Mouse (Mus musculus): ENCODE measurements around the gene Serpina11. TPM values are rescaled to one million over a fixed set of nuclear protein-coding genes. Genes with fewer than 3 reads are reported as not detected.
"Not testable (repeated sequence)": the region's sequence is repeated elsewhere in the genome, so short reads cannot be mapped to it uniquely, and the experiment has no call there.

Serpina11 gene
- polyA plus RNA-seq, 1 experiment from 2014 or later = not detected

DNA sequence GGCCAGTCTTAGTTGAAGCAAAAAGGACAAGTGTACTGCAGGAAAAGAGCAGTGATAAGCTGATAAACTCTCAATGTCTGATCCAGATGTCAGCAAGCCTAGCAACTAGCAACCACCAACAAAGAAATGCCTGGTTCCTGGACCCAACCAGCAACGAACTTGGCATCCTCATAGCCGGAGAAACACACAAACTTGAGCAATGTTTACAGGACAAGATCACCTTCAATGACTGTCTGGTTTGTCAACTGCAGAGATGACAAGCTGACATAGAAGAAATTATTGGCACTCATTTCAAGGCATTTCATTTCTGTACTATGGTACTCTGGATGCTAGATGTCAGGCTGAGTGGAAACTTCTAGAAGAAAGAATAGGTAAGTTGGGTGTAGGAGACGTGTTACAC, 23.0 kb downstream of the Serpina11 start:
- no peaks in the 10 kb centered on the region for H3K36me3 ChIP-seq
- H3K4me3 ChIP-seq = no peak overlapping the region
- no peaks in the 10 kb centered on the region for H3K27me3 ChIP-seq
- no peak overlapping the region for H3K27ac ChIP-seq
- H3K9ac ChIP-seq = no peak overlapping the region
- WGBS = 74% methylated on average over 3 of the region's 3 CpGs
- no peak for ATAC-seq (ENCODE audit: low FRiP score)
- no peaks in the 10 kb centered on the region for H3K4me1 ChIP-seq
- peaks cover 12% of the 10 kb centered on the region; the same call in 1 of the 2 replicates for H3K9me3 ChIP-seq (replicated peaks)
- H3K4me2 ChIP-seq (replicated peaks) = no peak overlapping the region

DNA sequence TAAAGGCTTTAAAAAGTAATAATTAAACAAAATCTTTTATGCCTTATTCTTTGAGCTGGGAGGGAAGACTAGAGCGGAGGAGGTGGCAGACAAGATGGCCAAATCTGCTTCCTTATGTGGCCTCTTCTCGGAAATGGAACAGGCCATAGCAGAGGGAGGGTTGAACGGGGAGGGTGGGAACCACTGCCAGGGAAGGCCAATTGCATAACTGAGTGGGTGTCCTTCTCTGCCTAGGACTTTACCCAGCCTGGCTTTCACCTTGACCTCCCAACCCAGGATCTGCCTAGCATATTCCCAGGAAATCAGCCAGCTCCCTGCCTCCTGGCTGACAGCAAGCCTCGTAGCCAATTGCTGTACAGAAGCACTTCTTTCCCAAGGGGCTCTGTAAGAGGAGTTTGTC, 26.5 kb downstream of the Serpina11 start:
- Histone ChIP-seq H3K4me3 (no peak overlapping the region), H3K4me2 (replicated peaks) (no peak overlapping the region), H3K36me3 (no peaks in the 10 kb centered on the region), H3K9me3 (replicated peaks) (no peaks in the 10 kb centered on the region), H3K9ac (no peak overlapping the region), H3K27me3 (no peaks in the 10 kb centered on the region), H3K27ac (no peak overlapping the region), H3K4me1 (no peaks in the 10 kb centered on the region)
- WGBS = 79% methylated on average over 4 of the region's 4 CpGs
- ATAC-seq (ENCODE audit: low FRiP score) = no peak

DNA sequence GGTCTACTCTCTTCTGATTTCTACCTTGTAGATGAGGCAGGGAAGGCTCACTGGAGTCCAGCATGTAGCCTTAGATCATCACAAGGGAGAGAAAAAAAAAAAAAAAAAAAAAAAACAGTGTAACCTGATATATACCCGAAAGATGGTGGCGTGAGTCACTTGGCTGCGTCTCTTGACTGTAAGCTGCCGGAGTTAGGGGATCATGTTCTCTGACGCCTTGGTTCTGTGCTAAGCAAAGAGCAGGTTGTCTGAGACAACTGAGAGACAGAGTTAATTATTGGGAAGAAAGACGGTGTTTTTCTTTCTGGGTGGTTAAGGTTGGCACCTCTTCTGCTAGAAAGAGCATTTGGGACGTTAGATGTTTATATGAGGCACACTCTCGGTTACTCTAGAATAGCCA, 26.9 kb downstream of the Serpina11 start:
- ATAC-seq (ENCODE audit: low FRiP score) = no peak
- no peak overlapping the region for H3K4me2 ChIP-seq (replicated peaks)
- no peaks in the 10 kb centered on the region for H3K27me3 ChIP-seq
- H3K9me3 ChIP-seq (replicated peaks) = no peaks in the 10 kb centered on the region
- 76% methylated on average over 8 of the region's 8 CpGs for WGBS
- no peak overlapping the region for H3K9ac ChIP-seq
- no peaks in the 10 kb centered on the region for H3K4me1 ChIP-seq
- no peak overlapping the region for H3K27ac ChIP-seq
- H3K36me3 ChIP-seq = no peaks in the 10 kb centered on the region
- no peak overlapping the region for H3K4me3 ChIP-seq

DNA sequence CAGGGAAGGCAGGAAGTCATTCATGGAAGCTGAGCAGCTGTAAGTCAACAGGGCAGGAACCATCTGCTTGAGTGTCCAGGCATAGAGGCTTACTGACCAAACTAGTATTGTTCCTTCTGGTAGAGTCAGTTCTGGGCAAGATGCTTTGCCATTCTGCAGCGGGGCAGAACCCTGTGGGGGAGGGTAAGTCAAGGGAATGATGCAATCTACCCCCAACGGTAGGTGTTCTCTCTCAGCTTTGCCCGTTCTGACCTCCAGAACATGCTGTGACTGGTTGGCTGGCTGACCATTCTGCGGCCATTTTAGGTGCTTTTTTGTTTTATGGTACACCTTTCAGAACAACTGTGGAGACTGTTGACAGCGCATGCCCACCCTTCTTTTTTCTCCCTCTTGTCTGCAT, 27.4 kb downstream of the Serpina11 start:
- Histone ChIP-seq H3K9ac (no peak overlapping the region), H3K36me3 (no peaks in the 10 kb centered on the region), H3K9me3 (replicated peaks) (no peaks in the 10 kb centered on the region), H3K4me3 (no peak overlapping the region), H3K27me3 (no peaks in the 10 kb centered on the region), H3K4me2 (replicated peaks) (no peak overlapping the region), H3K4me1 (no peaks in the 10 kb centered on the region), H3K27ac (no peak overlapping the region)
- 82% methylated on average over 5 of the region's 5 CpGs for WGBS
- no peak for ATAC-seq (ENCODE audit: low FRiP score)

DNA sequence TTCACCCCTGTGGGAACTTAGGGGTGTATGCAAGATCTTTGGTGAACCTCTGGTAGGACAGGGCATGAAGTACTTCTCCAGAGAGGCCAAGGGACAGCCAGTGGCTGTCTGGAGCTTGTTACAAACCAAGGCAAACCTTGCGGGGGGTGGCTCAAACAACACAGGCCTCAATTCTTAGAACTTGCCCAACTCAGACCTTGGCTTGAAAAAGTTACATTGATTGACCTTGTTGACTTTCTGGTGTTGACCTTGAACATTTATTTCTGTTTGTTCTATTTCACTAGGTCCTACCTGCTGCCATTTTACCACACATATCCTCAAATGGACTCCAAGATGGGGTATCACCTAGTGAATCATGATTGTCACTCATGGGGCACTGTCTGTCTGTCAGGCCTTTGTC, 28.0 kb downstream of the Serpina11 start:
- Histone ChIP-seq H3K4me3 (no peak overlapping the region), H3K27ac (no peak overlapping the region), H3K36me3 (no peaks in the 10 kb centered on the region), H3K4me2 (replicated peaks) (no peak overlapping the region), H3K4me1 (no peaks in the 10 kb centered on the region), H3K27me3 (no peaks in the 10 kb centered on the region), H3K9ac (no peak overlapping the region), H3K9me3 (replicated peaks) (no peaks in the 10 kb centered on the region)
- WGBS = 91% methylated on average over 1 of the region's 1 CpGs
- no peak for ATAC-seq (ENCODE audit: low FRiP score)

DNA sequence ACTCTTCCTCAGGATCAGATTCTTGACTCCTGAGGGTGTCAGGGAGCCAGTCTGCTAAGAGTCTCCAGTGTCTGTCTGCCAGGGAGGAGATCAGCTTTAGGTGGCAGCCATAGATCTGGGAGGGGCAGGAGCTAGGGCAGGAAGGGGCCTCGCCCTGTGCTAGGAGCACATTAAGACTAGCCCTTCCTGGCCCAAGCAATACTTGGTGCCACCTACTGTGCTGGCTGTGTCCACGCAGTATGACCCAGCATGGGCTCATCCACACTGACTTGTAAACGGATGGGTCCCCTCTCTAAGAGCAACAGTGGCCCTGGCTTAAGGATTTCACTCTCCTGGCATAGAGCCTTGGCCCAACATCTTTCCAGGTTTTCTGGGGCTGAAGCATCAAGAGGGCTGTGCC, 31.0 kb downstream of the Serpina11 start, which contains the start of gene Serpina1e:
Gene Serpina1e (minus strand): TSS at position 178 of the 400 bp plus-strand sequence.
- 75% methylated on average over 3 of the region's 3 CpGs for WGBS
- H3K9me3 ChIP-seq (replicated peaks) = no peaks in the 10 kb centered on the region
- no peak within 1 kb of the TSS for H3K4me2 ChIP-seq (replicated peaks)
- H3K36me3 ChIP-seq = no peaks in the 10 kb centered on the region
- H3K4me3 ChIP-seq = no peak within 1 kb of the TSS
- no peak within 1 kb of the TSS for H3K9ac ChIP-seq
- no peaks in the 10 kb centered on the region for H3K27me3 ChIP-seq
- H3K4me1 ChIP-seq = no peaks in the 10 kb centered on the region
- H3K27ac ChIP-seq = no peak within 1 kb of the TSS
- no peak for ATAC-seq (ENCODE audit: low FRiP score)

DNA sequence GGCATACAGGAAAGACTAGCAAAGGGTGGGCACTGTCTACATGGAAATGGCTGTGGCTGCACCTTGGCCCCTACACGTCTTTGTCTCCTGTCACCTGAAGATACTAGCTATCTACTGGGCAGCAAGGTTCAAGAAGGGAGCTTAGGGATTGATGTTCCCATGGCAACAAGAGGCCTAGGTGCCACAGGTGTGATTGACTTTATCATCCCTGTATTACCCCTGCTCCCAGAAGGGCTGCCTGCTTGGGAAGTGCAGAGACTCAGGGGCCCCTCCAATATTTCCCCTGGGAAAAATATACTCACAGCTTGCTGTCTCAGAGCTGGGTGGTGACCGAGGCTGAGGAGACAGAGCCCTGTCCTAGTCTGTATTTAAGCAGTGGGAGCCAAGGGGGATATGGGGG, 33.2 kb downstream of the Serpina11 start:
- WGBS = 88% methylated on average over 2 of the region's 2 CpGs
- H3K27me3 ChIP-seq; ATAC-seq (ENCODE audit: low FRiP score); H3K9me3 ChIP-seq (replicated peaks); H3K9ac ChIP-seq; H3K27ac ChIP-seq; H3K4me3 ChIP-seq; H3K4me2 ChIP-seq (replicated peaks); H3K4me1 ChIP-seq; H3K36me3 ChIP-seq: not testable (repeated sequence)

DNA sequence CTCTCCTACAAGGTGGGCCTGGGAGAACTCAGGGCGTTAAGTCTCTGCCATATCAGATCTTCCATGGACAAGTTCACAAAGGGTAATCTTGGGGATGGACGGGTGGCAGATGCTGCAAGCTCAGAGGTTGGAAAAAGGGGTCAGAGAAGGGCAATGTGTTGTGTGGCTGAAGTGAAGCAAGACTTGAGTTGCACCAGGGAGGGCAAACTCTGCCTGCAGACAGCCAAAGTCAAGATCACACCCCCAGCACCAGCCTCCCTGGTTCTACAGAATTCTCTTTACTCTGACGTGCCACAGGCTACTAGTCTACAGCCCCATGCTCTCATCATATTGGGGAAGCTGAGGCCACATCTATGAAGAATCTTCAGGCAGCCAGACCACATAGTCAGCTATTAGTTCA, 36.8 kb downstream of the Serpina11 start:
- not testable (repeated sequence) for ATAC-seq (ENCODE audit: low FRiP score); H3K27ac ChIP-seq; H3K9ac ChIP-seq; H3K4me3 ChIP-seq; H3K4me2 ChIP-seq (replicated peaks); H3K4me1 ChIP-seq; H3K36me3 ChIP-seq; H3K27me3 ChIP-seq
- peaks cover 12% of the 10 kb centered on the region; the same call in 1 of the 2 replicates for H3K9me3 ChIP-seq (replicated peaks)
- 93% methylated on average over 3 of the region's 3 CpGs for WGBS

DNA sequence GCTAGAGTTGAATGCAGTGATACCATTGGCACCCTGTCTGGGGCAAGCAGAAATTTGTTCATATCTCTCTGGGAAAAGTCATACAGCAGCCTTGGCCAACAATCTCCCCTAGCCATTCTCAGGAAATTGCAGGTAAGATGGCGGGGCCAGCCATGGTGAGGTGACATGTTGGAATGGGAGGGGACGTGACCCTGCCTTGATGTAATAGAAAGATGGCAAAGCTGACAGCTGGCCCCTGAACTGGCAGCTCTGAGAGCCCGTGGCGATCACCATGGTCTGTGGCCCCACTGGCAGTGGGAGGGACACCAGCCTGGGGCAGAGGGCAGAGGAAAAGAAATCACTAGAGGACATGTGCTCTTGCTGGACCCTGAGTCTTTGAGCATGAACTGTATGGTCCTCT, 43.5 kb downstream of the Serpina11 start:
- H3K4me2 ChIP-seq (replicated peaks) = no peak overlapping the region
- H3K9me3 ChIP-seq (replicated peaks) = peaks cover 27% of the 10 kb centered on the region; the same call in 1 of the 2 replicates
- ATAC-seq (ENCODE audit: low FRiP score) = no peak
- no peaks in the 10 kb centered on the region for H3K4me1 ChIP-seq
- H3K36me3 ChIP-seq = no peaks in the 10 kb centered on the region
- H3K27me3 ChIP-seq = no peaks in the 10 kb centered on the region
- H3K27ac ChIP-seq = no peak overlapping the region
- 78% methylated on average over 4 of the region's 4 CpGs for WGBS
- no peak overlapping the region for H3K9ac ChIP-seq
- no peak overlapping the region for H3K4me3 ChIP-seq

Other genes starting within 250 kb of the Serpina11 start
- not detected in 2 replicates for gene Serpina1d, start 216.4 kb downstream of the Serpina11 start, polyA plus RNA-seq (2016; fragmentation: Nextera tagmentation; extraction: Ambion mirVana)
- gene Serpina1b, start 159.6 kb downstream of the Serpina11 start, polyA plus RNA-seq (2016; fragmentation: Nextera tagmentation; extraction: Ambion mirVana) = not detected in 2 replicates
- gene Serpina1a, start 126.4 kb downstream of the Serpina11 start, polyA plus RNA-seq (2016; fragmentation: Nextera tagmentation; extraction: Ambion mirVana) = not detected in 2 replicates
- not detected in 2 replicates for gene Serpina1c, start 85.1 kb downstream of the Serpina11 start, polyA plus RNA-seq (2016; fragmentation: Nextera tagmentation; extraction: Ambion mirVana)
- gene Serpina1e, start 31.0 kb downstream of the Serpina11 start, polyA plus RNA-seq (2016; fragmentation: Nextera tagmentation; extraction: Ambion mirVana) = not detected in 2 replicates
- gene Serpina9, start 23.8 kb upstream of the Serpina11 start, polyA plus RNA-seq (2016; fragmentation: Nextera tagmentation; extraction: Ambion mirVana) = 0.08 TPM in 1 of 2 replicates, not detected in the other
- gene Serpina12, start 54.5 kb upstream of the Serpina11 start, polyA plus RNA-seq (2016; fragmentation: Nextera tagmentation; extraction: Ambion mirVana) = not detected in 2 replicates
- not detected in 2 replicates for gene Serpina5, start 111.2 kb upstream of the Serpina11 start, polyA plus RNA-seq (2016; fragmentation: Nextera tagmentation; extraction: Ambion mirVana)
- gene Serpina3a, start 122.8 kb upstream of the Serpina11 start, polyA plus RNA-seq (2016; fragmentation: Nextera tagmentation; extraction: Ambion mirVana) = not detected in 2 replicates
- not detected in 2 replicates for gene Serpina3b, start 138.0 kb upstream of the Serpina11 start, polyA plus RNA-seq (2016; fragmentation: Nextera tagmentation; extraction: Ambion mirVana)
- not detected in 2 replicates for gene Serpina3c, start 163.9 kb upstream of the Serpina11 start, polyA plus RNA-seq (2016; fragmentation: Nextera tagmentation; extraction: Ambion mirVana)
- gene Serpina3f, start 224.6 kb upstream of the Serpina11 start, polyA plus RNA-seq (2016; fragmentation: Nextera tagmentation; extraction: Ambion mirVana) = 0.14 and 0.34 TPM in 2 replicates
- gene Serpina3g, start 246.3 kb upstream of the Serpina11 start, polyA plus RNA-seq (2016; fragmentation: Nextera tagmentation; extraction: Ambion mirVana) = 0.40 and 0.61 TPM in 2 replicates